Mouse (Mus musculus) heart, embryonic 12.5 days (tissue): ENCODE data around the gene Vti1b. TPM values are rescaled to one million over a fixed set of nuclear protein-coding genes. Genes with fewer than 3 reads are reported as not detected.

ENCODE experiments used
- ATAC-seq: fragments of 200-750 bp; cut with Nextera tagmentation; 2 replicates; pipeline ENCODE4 v1.8.0; 2017; ENCODE audit warnings: moderate TSS enrichment, moderate library complexity; ENCODE audit not compliant: insufficient number of reproducible peaks, low FRiP score
- H3K27ac ChIP-seq: fragments of 300-500 bp; sonication (generic); 2 replicates; pipeline ENCODE4 v1.5.1; 2016; ENCODE audit warnings: mild to moderate bottlenecking, moderate library complexity; ENCODE audit not compliant: poor library complexity, severe bottlenecking
- H3K27me3 ChIP-seq: fragments of 300-500 bp; sonication (generic); replicated peaks from 2 replicates; pipeline ENCODE4 v1.6.1; 2016; ENCODE audit warnings: mild to moderate bottlenecking, moderate library complexity
- H3K36me3 ChIP-seq: fragments of 300-500 bp; sonication (generic); 2 replicates; pipeline ENCODE4 v1.6.1; 2016; ENCODE audit warnings: mild to moderate bottlenecking, moderate library complexity
- H3K4me1 ChIP-seq: fragments of 300-500 bp; sonication (generic); replicated peaks from 2 replicates; pipeline ENCODE4 v1.6.1; 2016; ENCODE audit warnings: mild to moderate bottlenecking
- H3K4me2 ChIP-seq: fragments of 300-500 bp; sonication (generic); 2 replicates; pipeline ENCODE4 v1.6.1; 2016; ENCODE audit warnings: mild to moderate bottlenecking, moderate library complexity
- H3K4me3 ChIP-seq: fragments of 300-500 bp; sonication (generic); 2 replicates; pipeline ENCODE4 v1.5.1; 2016; ENCODE audit warnings: mild to moderate bottlenecking
- H3K9ac ChIP-seq: fragments of 300-500 bp; sonication (generic); 2 replicates; pipeline ENCODE4 v1.6.1; 2016; ENCODE audit warnings: mild to moderate bottlenecking, moderate library complexity
- H3K9me3 ChIP-seq: fragments of 300-500 bp; sonication (generic); replicated peaks from 2 replicates; pipeline ENCODE4 v1.6.1; 2016; ENCODE audit warnings: mild to moderate bottlenecking, moderate library complexity
- WGBS: fragments of 180-500 bp; shearing (Covaris S2); methylation state at CpG from one replicate; pipeline ENCODE4 v1.1.7; 2016; 5-methylcytosine and 5-hydroxymethylcytosine counted together
- polyA plus RNA-seq: library from polyadenylated mRNA; unstranded; fragments of >200 nt; fragmentation: Nextera tagmentation; extraction: Ambion mirVana; gene quantifications from 2 replicates; pipeline ENCODE4 v1.2.1, GENCODE M21; 2016

The Vti1b gene
- 93.7 and 100 TPM in 2 replicates for polyA plus RNA-seq

GRCm38 (mm10) chr12:79172019-79172941 is at the start of gene Vti1b:
Vti1b (minus strand) TSS chr12:79172667.
- Histone ChIP-seq H3K27me3 (no peaks in the 10 kb centered on the region), H3K4me2 (peak within 1 kb of the TSS; percentile 64), H3K4me3 (peak within 1 kb of the TSS; percentile 98), H3K4me1 (peaks cover 6% of the 10 kb centered on the region), H3K27ac (peak within 1 kb of the TSS; percentile 82), H3K36me3 (peaks cover 24% of the 10 kb centered on the region), H3K9ac (peak within 1 kb of the TSS; percentile 95), H3K9me3 (no peaks in the 10 kb centered on the region)
- WGBS = under 1% methylated on average over 73 of the region's 73 CpGs
- ATAC-seq = peak; percentile 98

GRCm38 (mm10) chr12:79217511-79217910 is 45.0 kb upstream of the Vti1b start:
- no peaks in the 10 kb centered on the region for H3K36me3 ChIP-seq
- 63% methylated on average over 5 of the region's 5 CpGs for WGBS
- no peak for ATAC-seq
- H3K27me3 ChIP-seq = no peaks in the 10 kb centered on the region; the same call in 1 of the 2 replicates
- H3K9ac ChIP-seq = no peak overlapping the region
- H3K4me3 ChIP-seq = no peak overlapping the region
- H3K4me2 ChIP-seq = no peak overlapping the region
- H3K9me3 ChIP-seq = no peaks in the 10 kb centered on the region
- H3K27ac ChIP-seq = no peak overlapping the region
- H3K4me1 ChIP-seq = no peaks in the 10 kb centered on the region

- WGBS = 84% methylated on average over 8 of the region's 8 CpGs
- no peak overlapping the region for H3K4me3 ChIP-seq
- peaks cover 4% of the 10 kb centered on the region; the same call in 1 of the 2 replicates for H3K4me1 ChIP-seq
- H3K27me3 ChIP-seq = no peaks in the 10 kb centered on the region; the same call in none of the 2 replicates
- H3K9me3 ChIP-seq = no peaks in the 10 kb centered on the region
- no peaks in the 10 kb centered on the region for H3K36me3 ChIP-seq
- no peak overlapping the region for H3K9ac ChIP-seq
- H3K4me2 ChIP-seq = no peak overlapping the region
- no peak overlapping the region for H3K27ac ChIP-seq
- no peak for ATAC-seq
Observed at GRCm38 (mm10) chr12:79211447-79211846, 39.0 kb upstream of the Vti1b start.

GRCm38 (mm10) chr12:79208703-79209464 is 36.4 kb upstream of the Vti1b start, which contains the start of gene Rdh12:
Rdh12 (plus strand) TSS chr12:79208914.
- no peak for ATAC-seq
- WGBS = 5% methylated on average over 13 of the region's 13 CpGs

DNA sequence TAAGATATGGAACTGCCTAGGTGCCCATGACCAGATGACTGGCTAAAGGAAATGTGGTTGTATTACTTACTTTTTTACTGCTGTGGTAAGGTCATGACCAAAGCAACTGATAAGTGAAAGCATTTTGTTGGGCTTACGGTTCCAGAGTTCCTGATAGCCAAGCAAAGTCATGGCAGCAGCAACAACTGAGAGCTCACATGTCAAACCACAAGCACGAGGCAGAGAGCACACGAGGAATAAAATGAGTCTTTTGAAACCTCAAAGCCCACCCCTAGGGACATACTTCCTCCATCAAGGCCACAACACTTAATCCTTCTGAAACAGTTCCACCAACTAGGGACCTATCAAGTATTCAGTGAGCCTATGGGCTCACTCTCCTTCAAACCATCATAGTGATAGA is 29.4 kb upstream of the Vti1b start:
- no peaks in the 10 kb centered on the region for H3K4me1 ChIP-seq
- ATAC-seq = no peak
- 49% methylated on average over 3 of the region's 3 CpGs for WGBS

More at GRCm38 (mm10) chr12:79208703-79209464, 36.4 kb upstream of the Vti1b start, which contains the start of gene Rdh12:
- H3K9me3 ChIP-seq = no peaks in the 10 kb centered on the region
- H3K27me3 ChIP-seq = no peaks in the 10 kb centered on the region; the same call in 1 of the 2 replicates
- peak within 1 kb of the TSS; percentile 77 for H3K4me2 ChIP-seq
- H3K36me3 ChIP-seq = no peaks in the 10 kb centered on the region
- peak within 1 kb of the TSS; percentile 48 for H3K4me3 ChIP-seq
- H3K4me1 ChIP-seq = peaks cover 4% of the 10 kb centered on the region; the same call in 1 of the 2 replicates
- peak within 1 kb of the TSS; percentile 50; the same call in 1 of the 2 replicates for H3K9ac ChIP-seq
- no peak within 1 kb of the TSS for H3K27ac ChIP-seq

DNA sequence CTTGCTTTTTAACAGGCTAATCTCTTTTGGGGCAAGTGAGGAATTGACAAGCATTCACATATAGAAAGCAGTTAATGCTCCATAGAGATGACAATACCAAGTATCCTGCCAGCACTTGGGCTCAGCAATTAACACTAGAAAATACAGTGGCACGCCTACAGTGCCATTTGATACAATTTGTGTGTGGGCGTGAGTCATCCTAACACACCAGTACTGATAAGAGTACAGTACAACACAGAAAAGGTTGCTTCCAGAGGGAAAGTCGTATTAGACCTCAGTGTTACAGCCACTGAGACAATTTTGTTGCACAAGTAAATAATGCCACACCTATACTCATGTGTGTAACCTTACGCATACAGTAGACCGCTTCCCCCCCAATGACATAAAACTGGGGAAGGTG is 24.6 kb upstream of the Vti1b start:
- Histone ChIP-seq H3K4me1 (no peaks in the 10 kb centered on the region), H3K9ac (no peak overlapping the region), H3K27ac (no peak overlapping the region), H3K36me3 (no peaks in the 10 kb centered on the region), H3K4me2 (no peak overlapping the region), H3K9me3 (no peaks in the 10 kb centered on the region), H3K27me3 (no peaks in the 10 kb centered on the region), H3K4me3 (no peak overlapping the region)
- 75% methylated on average over 5 of the region's 5 CpGs for WGBS
- no peak for ATAC-seq

More for the DNA sequence above, 29.4 kb upstream of the Vti1b start:
- Histone ChIP-seq H3K4me3 (no peak overlapping the region), H3K27ac (no peak overlapping the region), H3K4me2 (no peak overlapping the region), H3K36me3 (no peaks in the 10 kb centered on the region), H3K9ac (no peak overlapping the region), H3K9me3 (no peaks in the 10 kb centered on the region), H3K27me3 (no peaks in the 10 kb centered on the region)

DNA sequence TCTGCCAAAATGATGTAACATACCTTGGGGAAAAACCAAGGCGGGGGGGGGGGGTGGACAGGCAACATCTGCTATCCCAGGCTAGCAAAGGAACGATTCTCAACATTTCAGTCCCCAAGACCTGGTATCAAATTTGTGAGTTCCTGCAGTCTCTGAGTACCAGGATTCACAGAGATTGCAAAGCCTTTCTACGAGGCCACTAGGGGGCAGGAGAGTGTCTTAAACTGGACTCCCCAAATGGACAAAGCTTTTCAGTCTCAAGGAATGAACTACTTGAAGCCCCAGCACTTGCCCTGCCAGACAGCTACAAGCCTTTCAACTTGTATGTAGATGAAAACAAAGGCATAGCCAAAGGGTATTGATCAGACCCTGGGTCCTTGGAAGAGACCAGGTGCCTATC is 21.0 kb upstream of the Vti1b start:
- H3K9me3 ChIP-seq = no peaks in the 10 kb centered on the region
- peaks cover under 1% of the 10 kb centered on the region; the same call in 1 of the 2 replicates for H3K36me3 ChIP-seq
- H3K4me2 ChIP-seq = no peak overlapping the region
- H3K4me3 ChIP-seq = no peak overlapping the region
- H3K4me1 ChIP-seq = peaks cover 12% of the 10 kb centered on the region
- H3K27ac ChIP-seq = no peak overlapping the region
- WGBS = 4% methylated on average over 3 of the region's 3 CpGs
- no peak overlapping the region for H3K9ac ChIP-seq
- ATAC-seq = no peak
- H3K27me3 ChIP-seq = no peaks in the 10 kb centered on the region

- H3K27me3 ChIP-seq = no peaks in the 10 kb centered on the region
Observed at GRCm38 (mm10) chr12:79192193-79192592, 19.7 kb upstream of the Vti1b start, which contains the start of gene Rdh11. Rdh11 (minus strand) TSS chr12:79192293.

GRCm38 (mm10) chr12:79191701-79192100 is 19.2 kb upstream of the Vti1b start:
- Histone ChIP-seq H3K9ac (peak overlapping the region; percentile 80), H3K9me3 (no peaks in the 10 kb centered on the region), H3K36me3 (peaks cover 18% of the 10 kb centered on the region), H3K4me3 (peak overlapping the region; percentile 79), H3K27ac (peak overlapping the region; percentile 56), H3K27me3 (no peaks in the 10 kb centered on the region), H3K4me1 (peaks cover 12% of the 10 kb centered on the region), H3K4me2 (peak overlapping the region; percentile 94)
- ATAC-seq = peak; percentile 85
- 6% methylated on average over 14 of the region's 14 CpGs for WGBS

More at GRCm38 (mm10) chr12:79192193-79192592, 19.7 kb upstream of the Vti1b start, which contains the start of gene Rdh11:
- no peaks in the 10 kb centered on the region for H3K9me3 ChIP-seq
- peaks cover 13% of the 10 kb centered on the region for H3K36me3 ChIP-seq
- H3K4me1 ChIP-seq = peaks cover 12% of the 10 kb centered on the region
- peak within 1 kb of the TSS; percentile 80 for H3K9ac ChIP-seq
- no peak for ATAC-seq
- peak within 1 kb of the TSS; percentile 79 for H3K4me3 ChIP-seq
- WGBS = 57% methylated on average over 6 of the region's 6 CpGs
- H3K27ac ChIP-seq = peak within 1 kb of the TSS; percentile 56
- peak within 1 kb of the TSS; percentile 94 for H3K4me2 ChIP-seq

GRCm38 (mm10) chr12:79190931-79191673 is 18.6 kb upstream of the Vti1b start:
- no peaks in the 10 kb centered on the region for H3K9me3 ChIP-seq
- ATAC-seq = peak; percentile 90
- H3K27me3 ChIP-seq = no peaks in the 10 kb centered on the region
- peak overlapping the region; percentile 94 for H3K4me2 ChIP-seq
- peak overlapping the region; percentile 79 for H3K4me3 ChIP-seq
- H3K36me3 ChIP-seq = peaks cover 24% of the 10 kb centered on the region
- peak overlapping the region; percentile 56 for H3K27ac ChIP-seq
- peak overlapping the region; percentile 80 for H3K9ac ChIP-seq
- peaks cover 12% of the 10 kb centered on the region for H3K4me1 ChIP-seq
- WGBS = under 1% methylated on average over 18 of the region's 18 CpGs
